Mouse (Mus musculus) olfactory bulb, adult 2 months (tissue): ENCODE results near the gene Camta1.

Experiments used
- CTCF ChIP-seq: fragments of 200-500 bp; IDR thresholded peaks from 2 replicates; pipeline ENCODE4 v1.5.1; 2012; ENCODE audit warnings: low read depth, mild to moderate bottlenecking, low read length, moderate library complexity; ENCODE audit not compliant: insufficient read depth
- POLR2A ChIP-seq: fragments of 200-500 bp; IDR thresholded peaks from 2 replicates; pipeline ENCODE4 v1.6.1; 2012; ENCODE audit warnings: mild to moderate bottlenecking, low read depth, low read length, moderate library complexity; ENCODE audit not compliant: insufficient read depth

DNA sequence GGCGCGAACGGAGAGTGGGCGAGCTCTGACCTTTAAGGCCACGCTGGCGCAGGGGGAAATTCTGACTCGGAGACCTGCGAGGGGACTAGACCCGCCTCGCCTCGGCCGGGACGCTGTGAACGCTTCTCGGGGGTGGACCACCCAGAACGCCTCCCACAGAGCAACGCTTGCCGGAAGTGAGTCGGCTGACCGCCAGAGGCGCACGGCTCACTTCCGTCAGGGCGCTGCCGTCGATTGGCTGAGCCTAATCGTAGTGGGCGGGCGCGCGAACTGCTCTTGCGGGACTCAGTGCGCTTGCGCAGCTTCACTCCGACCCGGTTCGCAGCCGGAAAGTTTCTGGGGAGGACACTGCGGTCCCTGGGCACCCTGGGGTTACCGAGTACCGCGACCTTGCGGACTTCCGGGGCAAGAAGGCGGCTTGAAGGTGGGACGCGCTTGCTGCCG lies 947.4 kb downstream of the Camta1 start, which contains the start of the genes Park7 and Tnfrsf9:
- TF ChIP-seq CTCF (peak; percentile 54), POLR2A (peak; percentile 98)
